Mouse (Mus musculus) mature B cell (primary cell): ENCODE measurements around the gene Itpka.

Source experiments
- in situ Hi-C: fragments of 300-500 bp; cut with MboI; formaldehyde crosslinking; loops from 2 replicates; pipeline ENCODE4 v1.14.3; 2019

Gene Itpka

DNA sequence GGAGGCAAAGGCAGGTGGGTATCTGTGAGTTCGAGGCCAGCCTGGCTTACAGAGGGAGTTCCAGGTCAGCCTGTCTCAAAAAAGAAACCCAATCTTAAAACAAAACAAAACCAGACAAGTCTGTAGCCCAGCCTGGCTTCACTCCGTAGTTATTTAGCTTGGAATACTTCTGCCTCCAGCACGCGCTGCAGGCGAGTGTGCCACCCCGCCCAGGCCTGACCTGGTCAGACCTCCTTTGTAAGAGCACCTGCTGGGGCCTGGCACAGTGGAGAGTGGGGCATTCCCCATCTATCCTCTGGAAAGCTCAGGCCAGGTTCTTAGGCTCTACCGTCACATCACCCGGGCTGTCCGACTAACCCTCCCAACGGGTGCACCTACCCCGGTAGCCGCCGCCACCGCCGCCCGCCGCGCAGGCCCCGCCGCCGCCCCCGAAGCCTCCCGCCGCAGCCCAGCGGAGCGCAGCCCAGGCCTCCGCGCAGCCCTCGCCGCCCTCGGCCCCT lies 15.5 kb downstream of the Itpka start:
- in situ Hi-C loops = no loop called here

DNA sequence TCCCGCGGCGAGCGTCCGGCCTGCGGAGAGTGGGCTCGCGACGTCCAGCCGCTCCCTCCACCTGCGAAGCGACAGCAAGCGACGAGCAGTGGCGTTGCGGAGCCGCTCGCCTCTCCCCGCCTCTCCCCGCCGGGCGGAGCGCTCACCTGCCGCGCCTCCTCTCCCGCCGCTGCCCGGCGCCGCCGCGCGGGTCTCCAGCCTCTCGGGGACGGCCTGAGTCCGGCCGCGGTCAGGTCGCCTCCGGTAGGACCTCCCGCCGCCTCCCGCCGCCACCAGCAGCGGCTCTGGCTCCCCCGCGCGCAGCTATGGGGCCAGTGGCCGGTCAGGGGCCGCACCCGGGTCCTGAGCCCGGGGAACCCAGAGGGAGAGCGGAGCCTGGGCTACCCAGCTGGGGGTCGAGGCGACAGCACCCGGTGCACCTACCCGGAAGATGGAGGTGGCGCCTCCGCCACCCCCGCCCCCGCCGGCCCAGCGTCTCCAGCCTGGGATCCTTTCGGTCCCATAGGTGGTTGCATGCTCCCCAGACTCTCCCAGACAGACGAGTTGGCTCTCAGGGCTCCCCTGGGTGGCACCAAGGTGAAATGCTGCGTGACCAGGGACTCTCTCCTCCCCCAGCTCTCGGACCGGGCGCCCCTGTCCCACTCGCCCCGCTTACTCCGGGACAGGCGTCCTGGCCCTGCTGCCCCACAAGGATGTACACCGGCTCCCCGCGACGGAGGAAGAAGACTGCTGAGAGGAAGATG lies 16.1 kb downstream of the Itpka start:
- in situ Hi-C loops = no loop called here

DNA sequence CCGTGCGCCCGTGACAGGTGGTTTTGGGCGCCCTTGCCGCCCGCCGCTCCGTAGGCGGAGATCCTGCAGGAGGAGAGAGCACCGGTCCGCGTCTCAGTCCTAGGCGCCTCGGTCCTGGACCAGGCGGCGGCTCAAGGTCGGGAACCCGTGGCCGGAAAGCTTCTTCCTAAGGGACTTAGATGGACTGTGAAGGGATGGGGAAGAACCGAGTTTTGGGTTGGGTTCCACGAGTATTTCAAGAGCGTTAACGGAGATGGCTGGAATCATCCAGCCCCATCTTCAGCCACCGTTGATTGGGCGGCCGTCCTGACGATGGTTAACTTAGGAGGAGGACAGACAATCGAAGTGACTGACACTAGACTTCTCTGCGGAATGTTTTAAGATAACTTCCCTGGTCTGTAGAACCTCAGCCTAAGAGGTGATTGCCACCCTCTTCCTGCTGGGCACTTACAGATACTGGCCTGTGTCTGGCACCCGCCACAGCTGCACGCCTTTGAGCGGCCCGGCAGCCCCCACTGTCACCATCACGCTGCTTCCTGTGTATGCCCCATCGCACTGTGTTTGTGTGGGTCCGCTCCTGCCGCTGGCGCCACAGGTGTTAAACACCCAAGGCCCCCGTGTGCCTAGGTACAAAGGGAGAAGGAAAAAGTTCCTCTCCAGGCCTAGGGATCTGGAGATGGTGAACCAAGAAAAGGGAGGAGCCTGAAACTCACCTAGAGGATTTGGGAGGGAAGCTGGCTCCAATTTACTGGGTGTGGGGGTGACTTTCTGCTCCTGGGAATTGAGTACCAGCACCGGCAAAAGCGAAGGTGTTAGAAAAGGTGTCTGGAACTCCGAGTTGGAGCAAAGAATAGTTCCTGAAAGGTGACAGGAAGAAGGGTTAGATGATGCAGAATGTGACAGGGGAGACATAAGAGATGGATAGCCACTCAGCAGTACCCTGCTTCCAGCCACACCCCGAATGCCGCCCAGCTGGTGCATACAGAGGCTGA lies 17.0 kb downstream of the Itpka start:
- in situ Hi-C loops = no loop called here

DNA sequence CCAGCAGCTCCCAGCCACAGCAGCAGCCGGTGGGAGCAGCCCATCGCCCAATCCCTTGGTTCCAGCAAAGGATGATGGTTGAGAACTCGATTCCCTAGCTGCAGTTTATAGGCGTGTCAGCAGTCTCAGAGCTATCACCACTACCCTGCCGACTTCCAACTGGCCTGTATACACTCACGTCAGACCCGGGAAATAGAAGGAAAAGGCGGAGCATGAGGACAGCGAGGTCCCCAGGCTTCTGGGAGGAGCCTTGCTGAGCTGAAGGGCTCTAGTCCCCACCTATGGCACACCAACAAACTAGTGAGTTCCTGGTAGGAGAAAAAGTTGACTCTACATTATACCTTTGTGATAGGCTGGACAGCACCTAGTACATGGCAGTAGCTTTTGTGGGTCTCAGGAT lies 18.1 kb downstream of the Itpka start, which contains the start of gene Ltk:
Gene Ltk, minus strand, starts transcription at position 181 of the 400 bp plus-strand sequence.
- in situ Hi-C loops = no loop called here

DNA sequence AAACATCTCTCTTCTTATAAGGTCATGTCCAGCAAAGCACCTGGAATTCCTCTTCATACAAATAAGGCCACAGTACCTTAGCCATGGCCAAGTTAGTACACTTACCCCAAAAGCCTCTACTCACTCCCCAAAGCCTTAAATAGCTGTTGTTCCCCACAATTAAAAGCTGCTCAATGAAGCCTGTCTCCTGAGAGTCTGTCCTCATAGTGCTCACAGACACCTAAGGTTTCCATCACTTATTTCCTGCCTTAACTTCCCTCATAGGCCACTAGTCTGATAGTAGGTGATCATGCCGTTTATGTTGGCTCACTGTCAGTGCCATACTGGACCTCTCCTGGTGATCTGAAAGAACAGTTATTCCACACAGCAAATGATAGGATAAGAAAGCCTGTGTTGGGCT lies 20.1 kb downstream of the Itpka start:
- in situ Hi-C loops = no loop called here

DNA sequence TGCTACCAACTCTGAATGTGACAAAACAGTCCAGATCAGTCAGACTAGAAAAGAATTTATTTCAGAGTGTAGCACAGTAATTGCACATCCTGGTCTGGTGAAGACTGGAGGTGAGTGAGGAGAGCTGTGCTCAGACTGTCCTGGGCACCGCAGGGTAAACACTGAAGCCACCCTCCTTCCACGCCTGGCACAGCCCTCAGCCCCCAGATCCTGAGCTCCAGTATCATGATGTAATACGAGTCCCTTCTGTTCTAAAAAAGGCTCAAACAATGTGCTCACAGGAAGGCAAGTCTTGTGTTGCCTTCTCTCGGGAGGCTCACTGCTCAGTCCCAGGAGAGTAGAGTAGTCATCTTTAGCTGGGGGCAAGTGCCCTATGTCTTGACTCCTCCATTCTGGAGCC lies 21.8 kb downstream of the Itpka start:
- in situ Hi-C loops = no loop called here

DNA sequence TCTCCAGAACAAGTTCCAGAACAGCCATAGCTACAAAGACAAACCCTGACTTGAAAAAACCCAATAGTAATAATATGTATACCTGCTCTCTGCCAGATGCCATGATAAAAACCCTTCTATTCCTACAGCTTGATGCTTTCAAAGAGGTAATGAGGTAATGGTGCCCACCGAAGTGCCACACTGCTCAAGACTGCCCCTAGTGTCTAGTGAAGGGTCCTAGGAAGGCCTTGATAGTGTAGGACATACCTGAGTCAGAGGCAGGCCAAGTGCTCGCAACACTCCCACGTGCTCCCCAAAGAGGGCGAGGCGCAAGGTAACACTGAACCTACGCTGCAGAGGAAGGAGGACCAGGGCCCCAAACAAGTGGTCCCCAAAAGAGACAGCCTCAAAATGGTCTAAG lies 25.1 kb downstream of the Itpka start:
- in situ Hi-C loops = no loop called here

DNA sequence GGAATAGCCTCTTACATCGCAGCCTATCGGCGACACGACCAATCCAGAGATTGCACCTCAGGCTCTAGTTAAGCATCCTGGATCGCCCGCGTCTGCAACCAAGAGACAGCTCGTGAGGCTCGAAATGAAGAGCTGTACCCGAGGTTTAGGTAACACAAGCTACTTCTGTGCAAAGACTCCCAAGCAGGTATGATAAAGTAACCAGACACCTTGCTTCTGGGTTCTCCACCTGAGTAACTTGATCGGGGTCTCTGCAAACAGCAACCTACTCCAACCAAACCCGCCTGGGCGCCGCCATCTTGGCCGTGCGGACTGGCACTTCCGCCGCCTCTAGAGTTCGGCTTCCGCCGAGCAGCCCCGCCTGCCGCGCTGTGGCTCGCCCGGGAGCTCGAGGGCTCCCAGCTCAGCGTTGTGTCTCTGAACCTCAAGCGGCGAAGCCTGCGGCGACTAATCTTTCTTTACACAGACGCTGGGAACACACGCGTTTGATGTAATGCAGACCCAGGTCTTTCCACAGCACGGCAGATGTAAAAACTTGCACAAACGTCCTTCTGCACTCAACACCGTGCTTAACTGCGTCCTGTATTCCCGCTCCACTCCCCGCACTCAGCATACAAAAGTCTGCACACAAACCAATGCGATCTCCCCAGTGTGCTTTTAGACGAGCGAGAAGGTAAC lies 45.2 kb downstream of the Itpka start, which contains the start of gene Rpap1:
Gene Rpap1, minus strand, starts transcription at position 332 of the 678 bp plus-strand sequence.
- in situ Hi-C loops = no loop called here

DNA sequence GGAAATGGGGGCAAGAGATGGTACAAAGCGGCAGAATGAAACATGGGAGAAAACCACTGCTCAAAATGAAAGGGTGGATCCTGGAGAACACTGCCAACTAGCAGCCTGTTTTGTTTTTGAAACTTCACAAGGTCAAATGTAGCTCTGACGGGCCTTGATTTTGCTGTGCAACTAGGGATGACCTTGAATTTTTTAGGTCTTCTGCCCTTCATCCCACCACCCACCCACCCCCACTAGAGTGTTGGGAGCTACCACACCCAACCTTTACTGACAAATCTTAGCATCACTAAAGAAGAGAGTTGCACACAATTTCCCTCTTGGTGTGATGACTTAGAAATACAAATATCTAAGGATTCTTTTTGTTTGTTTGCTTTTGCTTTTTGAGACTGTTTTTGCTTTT lies 47.9 kb downstream of the Itpka start:
- in situ Hi-C loops = no loop called here

DNA sequence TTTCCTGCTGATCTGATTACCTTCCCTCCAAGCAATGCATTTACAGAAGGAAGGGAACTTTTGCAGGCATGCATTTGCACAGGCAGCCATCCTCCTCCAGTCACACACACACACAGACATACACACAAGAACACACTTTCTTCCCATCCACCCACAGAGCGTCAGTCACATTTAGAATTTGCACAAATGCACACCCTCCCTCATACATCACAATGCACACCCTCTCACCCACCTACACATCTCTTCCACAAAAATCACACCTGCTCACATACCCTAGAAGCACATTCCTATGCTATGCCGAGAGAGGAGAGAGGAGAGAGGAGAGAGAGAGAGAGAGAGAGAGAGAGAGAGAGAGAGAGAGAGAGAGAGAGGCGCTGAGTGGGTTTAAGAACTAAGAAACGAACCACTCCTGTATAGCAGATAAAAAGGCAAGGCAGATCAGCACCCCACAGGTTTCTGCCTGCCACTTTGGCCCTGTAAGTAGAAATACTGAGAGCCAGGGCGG lies 55.2 kb downstream of the Itpka start, which contains the start of gene Tyro3:
Gene Tyro3, plus strand, starts transcription at position 455 of the 505 bp plus-strand sequence.
- in situ Hi-C loops = no loop called here

DNA sequence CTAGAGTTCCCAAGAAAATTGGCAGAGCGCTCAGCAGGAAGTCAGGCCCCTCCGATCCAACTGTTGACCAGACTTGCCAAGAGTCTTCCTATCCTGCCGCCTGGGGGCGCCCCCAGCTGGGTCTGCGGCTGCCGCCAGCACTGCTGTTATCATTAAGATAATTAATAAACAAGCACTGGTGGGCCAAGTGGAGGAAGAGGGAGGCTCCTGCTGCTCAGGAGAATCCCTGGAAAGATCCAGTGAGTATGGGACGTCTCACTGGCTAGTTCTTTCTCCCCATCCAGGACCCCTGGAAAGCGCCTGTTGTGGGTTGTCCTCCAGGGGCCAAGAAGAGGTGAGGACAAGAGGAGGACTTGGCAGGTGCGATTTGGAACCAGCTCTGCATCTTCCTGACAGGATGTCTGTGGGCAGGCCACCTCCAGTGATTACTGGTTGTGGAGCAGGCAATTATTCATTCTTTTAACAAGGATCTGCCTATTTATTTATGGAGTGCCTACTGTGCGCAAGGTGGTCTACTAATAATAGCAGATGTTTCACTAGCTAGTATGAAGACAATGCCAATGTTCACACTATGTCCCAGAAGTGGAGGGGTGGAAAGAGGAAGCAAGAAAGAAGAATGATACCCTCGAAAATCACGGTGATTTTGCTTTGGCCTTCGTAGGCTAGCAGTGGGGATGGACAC lies 56.2 kb downstream of the Itpka start:
- in situ Hi-C loops = no loop called here

DNA sequence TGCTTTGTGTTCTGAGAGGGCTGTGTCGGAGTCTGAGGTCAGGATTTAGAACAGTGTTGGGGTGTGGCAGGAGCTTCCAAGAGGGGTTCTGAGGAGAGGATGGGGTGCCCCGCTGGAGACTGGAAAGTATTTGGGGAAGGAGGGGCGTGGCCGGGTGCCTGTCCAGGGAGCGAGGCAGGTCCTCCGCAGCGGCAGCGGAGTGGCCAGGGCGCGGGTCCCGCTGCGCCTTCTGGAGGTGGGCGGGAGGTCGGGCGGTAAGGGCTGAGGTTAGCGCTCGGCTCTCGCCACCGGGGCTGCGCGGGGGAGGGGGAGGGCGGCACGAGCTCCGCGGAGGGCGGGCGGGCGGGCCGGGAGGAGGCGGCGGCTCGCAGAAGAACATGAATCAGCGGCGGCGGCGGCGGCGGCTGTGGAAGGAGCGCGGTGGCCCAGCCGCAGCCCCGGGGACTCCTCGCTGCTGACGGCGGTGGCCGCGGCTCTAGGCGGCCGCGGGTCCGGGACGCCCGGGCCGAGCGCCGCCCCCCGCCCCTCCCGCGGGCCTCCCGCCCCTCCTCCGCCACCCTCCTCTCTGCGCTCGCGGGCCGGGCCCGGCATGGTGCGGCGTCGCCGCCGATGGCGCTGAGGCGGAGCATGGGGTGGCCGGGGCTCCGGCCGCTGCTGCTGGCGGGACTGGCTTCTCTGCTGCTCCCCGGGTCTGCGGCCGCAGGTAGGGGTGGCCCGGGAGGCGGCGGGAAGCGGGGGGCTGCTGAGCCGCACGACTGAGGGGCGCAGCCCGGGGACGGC lies 57.2 kb downstream of the Itpka start:
- in situ Hi-C loops = no loop called here

DNA sequence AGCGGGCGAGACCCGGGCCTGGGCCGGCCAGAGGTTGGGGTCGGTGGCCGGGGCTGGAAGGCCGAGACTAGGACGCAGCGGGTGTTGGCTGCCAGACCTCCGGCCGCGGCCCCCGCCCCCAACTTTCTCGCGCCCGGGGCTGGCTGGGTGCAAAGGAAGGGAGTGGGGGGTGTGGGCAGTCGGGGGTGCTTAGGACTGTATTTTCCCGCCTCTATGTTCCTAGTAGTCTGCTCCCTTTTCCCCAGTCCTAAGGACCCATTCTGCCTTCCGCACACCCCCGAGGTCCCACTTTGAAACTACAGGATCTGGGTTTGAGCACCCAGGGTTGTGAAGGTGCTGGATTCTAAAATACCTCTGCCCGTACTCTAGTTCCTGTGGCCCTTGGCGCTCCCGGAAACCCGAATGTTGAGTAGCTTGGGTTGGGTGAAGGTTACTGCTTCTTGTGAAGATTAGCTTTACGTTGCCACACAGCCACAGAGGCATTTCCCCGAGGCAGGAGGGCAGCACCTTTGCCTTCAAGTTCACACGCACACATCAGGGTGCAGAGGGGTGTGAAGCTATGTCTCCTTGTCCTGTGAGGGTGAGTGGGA lies 57.9 kb downstream of the Itpka start:
- in situ Hi-C loops = no loop called here
